Mouse (Mus musculus) CH12.LX (cell line): ENCODE results near the gene C130032M10Rik. TPM values are rescaled to one million over a fixed set of nuclear protein-coding genes. Genes with fewer than 3 reads are reported as not detected.

ENCODE experiments used
- DNase-seq: peaks from one replicate; pipeline ENCODE4 v3.0.0-alpha.2; 2013; ENCODE audit errors: extremely low read depth
- H3K27ac ChIP-seq: 2 replicates; pipeline ENCODE4 v1.5.1; 2012; ENCODE audit warnings: low read depth, mild to moderate bottlenecking, control low read depth, moderate library complexity; ENCODE audit not compliant: insufficient read depth
- H3K27me3 ChIP-seq: replicated peaks from 2 replicates; pipeline ENCODE3; 2012; ENCODE audit warnings: inconsistent platforms
- H3K36me3 ChIP-seq, 2 experiments: replicated peaks in 1 of 2; 2 replicates each; pipeline versions ENCODE3 to v1.6.1; 2012; ENCODE audit warnings: inconsistent platforms in 1 of 2, low read length in 1 of 2, mild to moderate bottlenecking in 1 of 2, mixed read lengths in 1 of 2, moderate library complexity in 1 of 2; ENCODE audit not compliant: control insufficient read depth in 1 of 2, insufficient read depth in 1 of 2
- H3K4me1 ChIP-seq, 2 experiments: 2 replicates each; pipeline ENCODE4 v1.6.1; 2012; ENCODE audit warnings: inconsistent platforms in 1 of 2, moderate library complexity in 1 of 2; ENCODE audit not compliant: insufficient read depth in 2 of 2, control insufficient read depth in 1 of 2
- H3K4me2 ChIP-seq: 2 replicates; pipeline ENCODE4 v1.6.1; 2012; ENCODE audit warnings: low read depth, mild to moderate bottlenecking, control low read depth; ENCODE audit not compliant: poor library complexity, insufficient read depth, severe bottlenecking
- H3K4me3 ChIP-seq, 3 experiments: fragments of 150-350 bp in 1 of 3; sonication (generic) in 1 of 3; replicated peaks in 1 of 3; 2 replicates each; pipeline versions ENCODE3 to v1.5.1; 2011 to 2012; ENCODE audit warnings: low read depth in 2 of 3, low read length in 2 of 3, mild to moderate bottlenecking in 2 of 3, moderate library complexity in 2 of 3, control low read depth in 1 of 3, improper control_type of control experiment in 1 of 3, inconsistent platforms in 1 of 3, mixed read lengths in 1 of 3; ENCODE audit not compliant: poor library complexity in 1 of 3
- H3K79me2 ChIP-seq: replicated peaks from 2 replicates; pipeline ENCODE4 v1.6.1; 2012; ENCODE audit warnings: mild to moderate bottlenecking, moderate library complexity; ENCODE audit not compliant: control insufficient read depth, poor library complexity, insufficient read depth, severe bottlenecking; ENCODE audit errors: extremely low read depth
- H3K9ac ChIP-seq: 2 replicates; pipeline ENCODE4 v1.6.1; 2012; ENCODE audit warnings: low read depth, mild to moderate bottlenecking, control low read depth, moderate library complexity; ENCODE audit not compliant: insufficient read depth
- H3K9me3 ChIP-seq: replicated peaks from 2 replicates; pipeline ENCODE3; 2012; ENCODE audit warnings: low read length, inconsistent platforms, mixed read lengths
- BHLHE40 ChIP-seq: IDR thresholded peaks from 2 replicates; pipeline ENCODE4 v1.6.1; 2011; ENCODE audit warnings: mild to moderate bottlenecking, low read depth, low read length, improper control_type of control experiment
- CHD1 ChIP-seq: IDR thresholded peaks from 2 replicates; pipeline ENCODE4 v1.6.1; 2012; ENCODE audit warnings: low read depth, low read length, improper control_type of control experiment, inconsistent platforms
- CTCF ChIP-seq, 2 experiments: IDR thresholded peaks in 1 of 2; conservative IDR thresholded peaks in 1 of 2; 2 replicates each; pipeline ENCODE4 v1.5.1; 2011 to 2012; ENCODE audit warnings: low read depth in 2 of 2, low read length in 2 of 2, improper control_type of control experiment in 1 of 2, inconsistent platforms in 1 of 2, mild to moderate bottlenecking in 1 of 2, moderate library complexity in 1 of 2
- EP300 ChIP-seq: IDR thresholded peaks from 2 replicates; pipeline ENCODE4 v1.6.1; 2011; ENCODE audit warnings: low read length, improper control_type of control experiment
- ETS1 ChIP-seq: conservative IDR thresholded peaks from 2 replicates; pipeline ENCODE4 v1.6.1; 2012; ENCODE audit warnings: low read depth, mild to moderate bottlenecking, inconsistent platforms, low read length, improper control_type of control experiment, moderate library complexity
- GABPA ChIP-seq: IDR thresholded peaks from 2 replicates; pipeline ENCODE4 v1.6.1; 2012; ENCODE audit warnings: low read depth, low read length, improper control_type of control experiment, inconsistent platforms; ENCODE audit not compliant: insufficient replicate concordance
- JUND ChIP-seq: conservative IDR thresholded peaks from 2 replicates; pipeline ENCODE4 v1.6.1; 2011; ENCODE audit warnings: low read depth, low read length, improper control_type of control experiment
- KAT2A ChIP-seq: IDR thresholded peaks from 2 replicates; pipeline ENCODE4 v1.6.1; 2012; ENCODE audit warnings: low read length, improper control_type of control experiment, inconsistent platforms; ENCODE audit not compliant: insufficient replicate concordance
- MAFK ChIP-seq: IDR thresholded peaks from 2 replicates; pipeline ENCODE4 v1.6.1; 2011; ENCODE audit warnings: low read length, improper control_type of control experiment; ENCODE audit not compliant: insufficient replicate concordance
- MXI1 ChIP-seq: IDR thresholded peaks from 2 replicates; pipeline ENCODE4 v1.6.1; 2011; ENCODE audit warnings: mild to moderate bottlenecking, low read depth, low read length, improper control_type of control experiment
- MYC ChIP-seq: IDR thresholded peaks from 2 replicates; pipeline ENCODE4 v1.6.1; 2011; ENCODE audit warnings: low read depth, mild to moderate bottlenecking, improper control_type of control experiment, low read length
- NELFE ChIP-seq: IDR thresholded peaks from 2 replicates; pipeline ENCODE4 v1.6.1; 2011; ENCODE audit warnings: low read depth, low read length, improper control_type of control experiment
- NRF1 ChIP-seq: IDR thresholded peaks from 2 replicates; pipeline ENCODE4 v1.6.1; 2014; ENCODE audit warnings: low read depth, mild to moderate bottlenecking, inconsistent platforms, low read length, improper control_type of control experiment, moderate library complexity
- TBP ChIP-seq: conservative IDR thresholded peaks from 2 replicates; pipeline ENCODE4 v1.6.1; 2011; ENCODE audit warnings: low read depth, low read length, improper control_type of control experiment
- UBTF ChIP-seq: IDR thresholded peaks from 2 replicates; pipeline ENCODE4 v1.6.1; 2012; ENCODE audit warnings: low read depth, mild to moderate bottlenecking, inconsistent platforms, low read length, improper control_type of control experiment, moderate library complexity
- USF1 ChIP-seq: IDR thresholded peaks from 2 replicates; pipeline ENCODE4 v1.6.1; 2014; ENCODE audit warnings: low read depth, mild to moderate bottlenecking, inconsistent platforms, low read length, improper control_type of control experiment
- USF2 ChIP-seq: conservative IDR thresholded peaks from 2 replicates; pipeline ENCODE4 v1.6.1; 2011; ENCODE audit warnings: low read depth, low read length, improper control_type of control experiment
- ZKSCAN1 ChIP-seq: IDR thresholded peaks from 2 replicates; pipeline ENCODE4 v1.6.1; 2012; ENCODE audit warnings: low read depth, inconsistent platforms, low read length, improper control_type of control experiment, borderline replicate concordance
- ZNF384 ChIP-seq: IDR thresholded peaks from 2 replicates; pipeline ENCODE4 v1.6.1; 2012; ENCODE audit warnings: low read depth, low read length, improper control_type of control experiment, inconsistent platforms
- dilution Hi-C: fragments of 300-500 bp; cut with MboI; formaldehyde crosslinking; loops from 2 replicates; pipeline ENCODE4 v1.14.3; 2020; ENCODE audit warnings: low sequenced_read_pairs; ENCODE audit not compliant: extremely low pct_unique_long_range_greater_than_20kb, extremely low pct_ligation_motif_present
- in situ Hi-C: fragments of 300-500 bp; cut with MboI; formaldehyde crosslinking; loops from 3 replicates; pipeline ENCODE4 v1.14.3; 2019; ENCODE audit warnings: low sequenced_read_pairs, low pct_ligation_motif_present, low pct_unique_long_range_greater_than_20kb, mixed read lengths
- polyA plus RNA-seq: library from polyadenylated mRNA; unstranded; fragments of >175 nt; gene quantifications from 2 replicates; pipeline ENCODE4 v1.2.1, GENCODE M21; 2012; ENCODE audit warnings: low read depth; ENCODE audit not compliant: insufficient read length
- total RNA-seq, 2 experiments: library from RNA; depleted of rRNA; stranded (reverse); fragments of 300-350 nt in 1 of 2; fragments of >200 nt in 1 of 2; gene quantifications; 2 replicates each; pipeline ENCODE4 v1.2.3; 2012 to 2014

C130032M10Rik gene
- total and polyA plus RNA-seq, 3 experiments = not detected

DNA sequence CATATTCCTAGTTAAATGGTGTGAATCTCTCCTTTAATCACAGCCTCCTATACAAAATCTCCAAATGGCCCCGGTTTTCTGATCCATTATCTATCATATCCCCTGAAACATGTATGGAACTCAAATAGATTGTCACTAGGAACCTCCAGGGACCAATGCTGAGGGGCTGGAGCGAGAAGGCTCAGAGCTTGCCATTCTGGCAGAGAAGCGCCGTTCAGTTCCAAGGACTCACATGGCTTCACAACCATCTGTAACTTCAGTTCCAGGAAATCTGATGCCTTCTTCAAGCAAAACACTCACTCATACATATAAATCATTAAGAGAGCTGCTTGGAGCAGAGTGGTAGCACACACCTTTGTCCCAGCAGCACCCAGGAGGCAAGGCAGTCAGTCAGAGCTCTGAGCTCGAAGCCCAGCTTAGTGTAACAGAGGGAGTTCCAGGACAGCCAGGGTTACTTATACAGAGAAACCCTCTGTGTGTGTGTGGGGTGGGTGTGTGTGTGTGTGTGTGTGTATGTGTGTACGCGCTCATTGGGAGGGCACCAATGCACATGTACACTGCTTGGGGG lies 23.6 kb downstream of the C130032M10Rik start:
- Histone ChIP-seq H3K27ac (no peak overlapping the region), H3K27me3 (no peaks in the 10 kb centered on the region), H3K4me3 (no peak overlapping the region), H3K36me3 (no peaks in the 10 kb centered on the region), H3K4me2 (no peak overlapping the region), H3K79me2 (no peaks in the 10 kb centered on the region), H3K9ac (no peak overlapping the region), H3K9me3 (no peaks in the 10 kb centered on the region), H3K4me1 (peaks cover 6 to 15% of the 10 kb centered on the region in 2 experiments)
- dilution Hi-C loops = no loop called here
- TF ChIP-seq GABPA = no peak
- TF ChIP-seq MXI1 = no peak
- no peak for TF ChIP-seq MAFK
- no peak for TF ChIP-seq MYC
- TF ChIP-seq CHD1 = no peak
- TF ChIP-seq NRF1 = no peak
- no peak for TF ChIP-seq KAT2A
- no peak for TF ChIP-seq ETS1
- TF ChIP-seq BHLHE40 = no peak
- TF ChIP-seq ZKSCAN1 = no peak
- no peak for TF ChIP-seq ZNF384
- TF ChIP-seq JUND = no peak
- TF ChIP-seq UBTF = no peak
- TF ChIP-seq CTCF (conservative IDR thresholded peaks at IDR 0.05 in 1 of 2, IDR thresholded peaks at IDR 0.05 in 1 of 2; ENCODE audit: low read depth in 2 of 2, low read length in 2 of 2) = no peak
- TF ChIP-seq TBP = no peak
- in situ Hi-C loops = no loop called here
- no peak for DNase-seq

DNA sequence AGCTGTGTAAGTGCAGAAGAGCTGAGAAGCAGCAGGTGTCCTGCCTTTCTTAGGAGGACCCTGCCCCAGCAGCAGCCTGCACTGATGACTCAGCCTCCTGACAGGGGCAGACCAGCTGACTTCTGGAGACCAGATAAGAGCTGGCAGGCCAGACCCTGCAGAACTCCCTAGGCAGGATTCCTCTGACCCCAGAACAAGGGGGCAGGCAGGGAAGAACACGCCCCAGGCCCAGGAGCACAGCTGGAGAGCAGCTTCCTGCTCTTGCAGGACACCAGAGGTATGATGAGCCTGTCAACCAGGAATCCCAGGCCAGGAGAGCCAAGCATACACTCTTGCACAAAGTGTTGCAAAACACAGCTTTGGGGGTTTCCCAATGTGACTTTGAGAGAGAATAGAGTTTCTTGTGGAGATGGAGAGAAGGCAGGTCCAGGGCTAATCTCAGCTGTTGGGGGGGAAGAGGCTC lies 25.8 kb downstream of the C130032M10Rik start:
- H3K36me3 ChIP-seq = no peaks in the 10 kb centered on the region

More for the DNA sequence above, 25.8 kb downstream of the C130032M10Rik start:
- no peak overlapping the region for H3K27ac ChIP-seq
- in situ Hi-C loops = no loop called here
- no peaks in the 10 kb centered on the region for H3K79me2 ChIP-seq
- no peak overlapping the region for H3K4me3 ChIP-seq
- TF ChIP-seq NELFE (no peak), CTCF (conservative IDR thresholded peaks at IDR 0.05 in 1 of 2, IDR thresholded peaks at IDR 0.05 in 1 of 2; ENCODE audit: low read depth in 2 of 2, low read length in 2 of 2) (no peak), EP300 (no peak), CHD1 (no peak), USF1 (no peak), USF2 (no peak), ZKSCAN1 (no peak), BHLHE40 (no peak)
- DNase-seq = no peak
- no peaks in the 10 kb centered on the region for H3K9me3 ChIP-seq
- H3K4me2 ChIP-seq = no peak overlapping the region
- H3K4me1 ChIP-seq = peaks cover 6 to 15% of the 10 kb centered on the region in 2 experiments
- dilution Hi-C loops = no loop called here
- H3K9ac ChIP-seq = no peak overlapping the region
- H3K27me3 ChIP-seq = no peaks in the 10 kb centered on the region
